Mouse (Mus musculus) adrenal gland, adult 2 months (tissue): ENCODE results near the gene Tor2a. TPM values are rescaled to one million over a fixed set of nuclear protein-coding genes. Genes with fewer than 3 reads are reported as not detected.

Experiments used
- DNase-seq: peaks from one replicate; pipeline ENCODE4 v3.0.0; 2021
- polyA plus RNA-seq: library from polyadenylated mRNA; depleted of rRNA; stranded (reverse); fragments of >200 nt; gene quantifications from 2 replicates; pipeline ENCODE4 v1.2.3, GENCODE M21; 2012
- total RNA-seq, 2 experiments: library from RNA; stranded (reverse); gene quantifications; 2 replicates each; pipeline ENCODE4 v1.2.3; 2021

Tor2a gene
- total and polyA plus RNA-seq, 3 experiments = 18.7 to 74.0 (median 26.5) TPM

- no peak for DNase-seq
Measured at GRCm38 (mm10) chr2:32729547-32729946, 27.5 kb upstream of the Tor2a start.

GRCm38 (mm10) chr2:32730854-32731253 is 26.2 kb upstream of the Tor2a start:
- no peak for DNase-seq

GRCm38 (mm10) chr2:32731911-32732310 is 25.1 kb upstream of the Tor2a start:
- DNase-seq = no peak

GRCm38 (mm10) chr2:32732695-32733094 is 24.3 kb upstream of the Tor2a start:
- no peak for DNase-seq

GRCm38 (mm10) chr2:32734480-32734879 is 22.6 kb upstream of the Tor2a start:
- no peak for DNase-seq

- peak; percentile 74 for DNase-seq
Measured at GRCm38 (mm10) chr2:32734933-32735332, 22.1 kb upstream of the Tor2a start.

GRCm38 (mm10) chr2:32736306-32736829 is 20.7 kb upstream of the Tor2a start:
- no peak for DNase-seq

GRCm38 (mm10) chr2:32737008-32737407 is 20.0 kb upstream of the Tor2a start:
- DNase-seq = no peak

GRCm38 (mm10) chr2:32739311-32739710 is 17.7 kb upstream of the Tor2a start:
- peak; percentile 56 for DNase-seq

- no peak for DNase-seq
Measured at GRCm38 (mm10) chr2:32740916-32741272, 16.1 kb upstream of the Tor2a start, which contains the start of gene 6330409D20Rik. 6330409D20Rik (minus strand) TSS chr2:32741016.

GRCm38 (mm10) chr2:32741273-32742172 is 15.5 kb upstream of the Tor2a start:
- DNase-seq = peak; percentile 62

- DNase-seq = no peak
Measured at GRCm38 (mm10) chr2:32742173-32742531, 14.9 kb upstream of the Tor2a start.

GRCm38 (mm10) chr2:32744272-32744982 is 12.6 kb upstream of the Tor2a start:
- DNase-seq = no peak

GRCm38 (mm10) chr2:32749082-32749481 is 8.0 kb upstream of the Tor2a start:
- no peak for DNase-seq

GRCm38 (mm10) chr2:32750199-32750598 is 6.8 kb upstream of the Tor2a start:
- no peak for DNase-seq

GRCm38 (mm10) chr2:32750887-32751664 is 6.0 kb upstream of the Tor2a start:
- DNase-seq = peak; percentile 89

GRCm38 (mm10) chr2:32751665-32752033 is 5.4 kb upstream of the Tor2a start:
- DNase-seq = no peak

- DNase-seq = no peak
Measured at GRCm38 (mm10) chr2:32752181-32752580, 4.9 kb upstream of the Tor2a start.

- no peak for DNase-seq
Measured at GRCm38 (mm10) chr2:32756674-32757055, 369 bp upstream of the Tor2a start.

- no peak for DNase-seq
Measured at GRCm38 (mm10) chr2:32758503-32758902, 1.5 kb downstream of the Tor2a start.

- no peak for DNase-seq
Measured at GRCm38 (mm10) chr2:32759001-32759400, 2.0 kb downstream of the Tor2a start.

GRCm38 (mm10) chr2:32761361-32761760 is 4.3 kb downstream of the Tor2a start:
- no peak for DNase-seq
